Mouse (Mus musculus) forebrain, embryonic 10.5 days (tissue): ENCODE data around the gene Chrm3. TPM values are rescaled to one million over a fixed set of nuclear protein-coding genes. Genes with fewer than 3 reads are reported as not detected.

ENCODE experiments used
- DNase-seq: peaks from one replicate; pipeline ENCODE4 v3.0.0-alpha.2; 2017; ENCODE audit warnings: low spot score; ENCODE audit errors: extremely low spot score
- H3K27ac ChIP-seq: fragments of 300-500 bp; sonication (generic); 2 replicates; pipeline ENCODE4 v1.5.1; 2016; ENCODE audit warnings: mild to moderate bottlenecking
- H3K27me3 ChIP-seq: fragments of 300-500 bp; sonication (generic); 2 replicates; pipeline ENCODE4 v1.6.1; 2016; ENCODE audit warnings: mild to moderate bottlenecking; ENCODE audit not compliant: poor library complexity, severe bottlenecking
- H3K36me3 ChIP-seq: fragments of 300-500 bp; sonication (generic); replicated peaks from 2 replicates; pipeline ENCODE4 v1.6.1; 2016; ENCODE audit warnings: mild to moderate bottlenecking, moderate library complexity
- H3K4me1 ChIP-seq: fragments of 300-500 bp; sonication (generic); 2 replicates; pipeline ENCODE4 v1.6.1; 2016
- H3K4me3 ChIP-seq: fragments of 300-500 bp; sonication (generic); 2 replicates; pipeline ENCODE4 v1.5.1; 2016; ENCODE audit warnings: mild to moderate bottlenecking, moderate library complexity
- H3K9me3 ChIP-seq: fragments of 300-500 bp; sonication (generic); 2 replicates; pipeline ENCODE4 v1.6.1; 2016; ENCODE audit warnings: mild to moderate bottlenecking, moderate library complexity
- WGBS: fragments of 180-500 bp; shearing (Covaris S2); methylation state at CpG from one replicate; pipeline ENCODE4 v1.1.7; 2016; 5-methylcytosine and 5-hydroxymethylcytosine counted together
- polyA plus RNA-seq: library from polyadenylated mRNA; unstranded; fragments of >200 nt; fragmentation: Nextera tagmentation; extraction: Ambion mirVana; gene quantifications from 2 replicates; pipeline ENCODE4 v1.2.1, GENCODE M21; 2016

Gene Chrm3
- polyA plus RNA-seq, 1 experiment from 2014 or later: not detected

DNA sequence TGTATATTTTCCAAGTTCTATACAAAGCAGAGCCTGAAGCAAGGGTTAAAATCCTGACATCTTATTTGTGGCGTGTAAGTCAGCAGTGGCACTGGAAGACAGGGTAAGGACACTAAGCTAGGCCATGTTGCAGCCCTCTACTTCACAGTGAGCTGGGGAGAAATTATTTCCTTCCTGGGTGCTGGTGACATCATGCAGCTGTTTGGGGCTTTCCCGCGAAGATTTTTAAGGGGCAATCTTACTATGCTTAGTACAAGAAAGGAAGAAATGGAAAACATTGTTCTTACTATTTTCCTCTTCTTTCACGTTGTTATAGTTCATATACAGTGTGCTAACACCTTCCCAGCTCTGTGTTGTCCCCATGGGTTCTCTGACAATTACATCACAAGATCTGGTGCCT lies 76.3 kb downstream of the Chrm3 start:
- no peak for DNase-seq
- no peak overlapping the region for H3K4me3 ChIP-seq
- H3K27ac ChIP-seq: no peak overlapping the region
- no peaks in the 10 kb centered on the region for H3K27me3 ChIP-seq
- no peaks in the 10 kb centered on the region for H3K9me3 ChIP-seq
- H3K36me3 ChIP-seq: no peaks in the 10 kb centered on the region
- H3K4me1 ChIP-seq: no peaks in the 10 kb centered on the region
- 86% methylated on average over 4 of the region's 4 CpGs for WGBS

DNA sequence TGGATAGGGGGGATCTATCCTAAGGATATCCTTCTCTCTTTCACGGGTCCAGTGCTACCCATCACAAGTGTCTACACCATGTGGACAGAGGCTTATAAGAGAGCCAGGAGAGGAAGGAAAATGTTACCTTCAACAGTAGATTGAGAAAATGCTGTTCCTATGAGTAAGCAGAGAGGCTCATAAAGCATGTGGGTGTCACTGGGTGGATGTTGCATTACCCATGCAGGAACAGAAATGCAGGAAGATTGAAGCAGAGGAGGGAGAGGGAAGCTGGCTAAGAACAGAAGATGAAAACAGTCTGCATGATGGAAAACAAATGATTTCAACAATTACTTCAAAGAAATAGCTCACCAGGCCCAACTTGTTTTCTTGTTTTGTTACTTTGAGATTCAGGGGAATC lies 85.7 kb downstream of the Chrm3 start:
- 76% methylated on average over 1 of the region's 1 CpGs for WGBS
- Histone ChIP-seq H3K27me3 (no peaks in the 10 kb centered on the region), H3K9me3 (no peaks in the 10 kb centered on the region), H3K36me3 (no peaks in the 10 kb centered on the region), H3K27ac (no peak overlapping the region), H3K4me1 (no peaks in the 10 kb centered on the region), H3K4me3 (no peak overlapping the region)
- no peak for DNase-seq

- no peak for DNase-seq
- H3K27ac ChIP-seq: no peak overlapping the region
- no peaks in the 10 kb centered on the region for H3K4me1 ChIP-seq
- no peaks in the 10 kb centered on the region for H3K27me3 ChIP-seq
- no peaks in the 10 kb centered on the region for H3K9me3 ChIP-seq
- no peak overlapping the region for H3K4me3 ChIP-seq
- 88% methylated on average over 3 of the region's 3 CpGs for WGBS
- no peaks in the 10 kb centered on the region for H3K36me3 ChIP-seq
These were observed 96.9 kb downstream of the Chrm3 start for GRCm38 (mm10) chr13:10263784-10264183.

DNA sequence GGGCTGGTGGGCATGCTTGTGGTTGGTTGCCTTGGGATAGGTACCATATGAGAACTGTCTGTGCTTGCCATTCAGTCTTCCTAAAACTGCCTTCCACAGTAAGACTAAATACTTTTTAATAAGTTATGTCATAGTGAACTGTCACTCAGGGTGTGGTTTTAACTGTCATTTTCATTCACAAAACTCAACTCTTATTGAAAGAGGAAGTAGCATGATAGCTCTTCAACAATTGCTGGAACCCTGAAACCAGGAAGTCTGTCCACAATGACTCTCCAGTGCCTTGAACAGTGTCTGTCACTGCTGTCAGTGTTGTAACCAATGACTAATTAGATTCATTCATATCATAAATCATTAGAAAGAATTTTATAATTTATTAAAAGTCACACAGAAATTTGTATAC lies 107.6 kb downstream of the Chrm3 start:
- H3K9me3 ChIP-seq: no peaks in the 10 kb centered on the region
- DNase-seq: no peak
- no peak overlapping the region for H3K27ac ChIP-seq
- H3K4me1 ChIP-seq: no peaks in the 10 kb centered on the region
- no peaks in the 10 kb centered on the region for H3K27me3 ChIP-seq
- no peaks in the 10 kb centered on the region for H3K36me3 ChIP-seq
- no peak overlapping the region for H3K4me3 ChIP-seq

DNA sequence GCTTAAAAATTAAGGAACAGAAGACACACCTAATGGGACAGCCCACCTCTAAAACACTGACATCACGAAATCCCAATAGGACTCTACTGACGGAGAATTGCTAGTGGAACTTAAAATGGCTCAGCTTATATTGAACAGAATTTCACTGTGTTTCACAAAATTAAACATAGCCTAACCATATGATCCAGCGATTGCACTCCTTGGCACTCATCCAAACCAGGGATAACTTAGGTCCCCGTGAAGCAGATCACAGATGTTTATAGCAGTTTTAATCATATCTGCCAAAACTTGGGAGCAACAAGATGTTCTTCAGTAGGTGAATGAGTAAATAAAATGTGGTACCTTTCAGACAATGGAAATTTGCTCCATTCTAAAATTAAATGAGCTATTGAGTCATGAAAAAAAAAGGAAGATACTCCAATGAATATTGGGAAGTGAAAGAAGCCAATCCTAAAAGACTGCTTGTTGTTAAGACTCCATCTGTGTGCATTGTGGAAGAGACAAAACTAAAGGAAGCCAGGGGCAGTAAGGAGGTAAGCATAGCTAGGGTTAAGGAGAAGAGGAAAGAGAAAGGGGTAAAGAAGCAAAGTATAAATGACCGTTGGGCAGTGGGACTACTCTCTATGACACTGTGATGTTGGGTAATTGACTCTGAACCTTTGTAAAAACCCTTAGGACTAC lies 109.0 kb downstream of the Chrm3 start:
- 91% methylated on average over 5 of the region's 5 CpGs for WGBS
- H3K27me3 ChIP-seq: no peaks in the 10 kb centered on the region
- no peaks in the 10 kb centered on the region for H3K9me3 ChIP-seq
- H3K4me1 ChIP-seq: no peaks in the 10 kb centered on the region
- no peaks in the 10 kb centered on the region for H3K36me3 ChIP-seq
- DNase-seq: no peak
- no peak overlapping the region for H3K4me3 ChIP-seq
- no peak overlapping the region for H3K27ac ChIP-seq

- Histone ChIP-seq H3K9me3 (no peaks in the 10 kb centered on the region), H3K4me3 (no peak overlapping the region), H3K27me3 (no peaks in the 10 kb centered on the region), H3K36me3 (no peaks in the 10 kb centered on the region), H3K4me1 (no peaks in the 10 kb centered on the region), H3K27ac (no peak overlapping the region)
- 69% methylated on average over 1 of the region's 1 CpGs for WGBS
- no peak for DNase-seq
These were observed 116.2 kb downstream of the Chrm3 start for GRCm38 (mm10) chr13:10244243-10244998.

- 88% methylated on average over 3 of the region's 3 CpGs for WGBS
These were observed 120.4 kb downstream of the Chrm3 start for GRCm38 (mm10) chr13:10240238-10240637.

GRCm38 (mm10) chr13:10239825-10240224 lies 120.8 kb downstream of the Chrm3 start:
- Histone ChIP-seq H3K4me1 (no peaks in the 10 kb centered on the region), H3K36me3 (no peaks in the 10 kb centered on the region), H3K9me3 (no peaks in the 10 kb centered on the region), H3K27ac (no peak overlapping the region), H3K27me3 (no peaks in the 10 kb centered on the region), H3K4me3 (no peak overlapping the region)
- no peak for DNase-seq
- 88% methylated on average over 4 of the region's 4 CpGs for WGBS

More at GRCm38 (mm10) chr13:10240238-10240637, 120.4 kb downstream of the Chrm3 start:
- no peak overlapping the region for H3K4me3 ChIP-seq
- H3K4me1 ChIP-seq: no peaks in the 10 kb centered on the region
- DNase-seq: no peak
- no peaks in the 10 kb centered on the region for H3K27me3 ChIP-seq
- H3K9me3 ChIP-seq: no peaks in the 10 kb centered on the region
- no peak overlapping the region for H3K27ac ChIP-seq
- H3K36me3 ChIP-seq: no peaks in the 10 kb centered on the region

GRCm38 (mm10) chr13:10237616-10238015 lies 123.0 kb downstream of the Chrm3 start:
- Histone ChIP-seq H3K27me3 (no peaks in the 10 kb centered on the region), H3K4me1 (no peaks in the 10 kb centered on the region), H3K36me3 (no peaks in the 10 kb centered on the region), H3K4me3 (no peak overlapping the region), H3K27ac (no peak overlapping the region), H3K9me3 (no peaks in the 10 kb centered on the region)
- 78% methylated on average over 2 of the region's 2 CpGs for WGBS
- no peak for DNase-seq

DNA sequence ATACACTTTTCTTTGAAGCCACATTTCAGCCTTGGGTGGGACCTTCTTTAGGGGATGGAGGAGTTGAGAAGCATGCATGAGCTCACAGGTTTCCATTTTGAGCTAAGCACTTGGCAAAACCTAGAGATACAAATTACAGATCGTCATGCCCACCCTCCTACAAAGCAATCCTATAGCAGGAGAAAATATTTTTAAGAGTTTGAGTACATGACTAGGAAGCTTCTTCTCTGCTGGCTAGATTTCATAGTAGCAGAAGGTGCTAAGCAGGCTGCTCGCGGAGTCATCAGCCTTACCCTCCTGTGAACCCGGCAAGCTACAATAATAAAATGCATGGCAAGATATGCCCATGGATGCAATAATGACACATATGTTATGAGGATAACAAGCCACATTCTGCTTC lies 124.4 kb downstream of the Chrm3 start:
- H3K4me1 ChIP-seq: no peaks in the 10 kb centered on the region
- no peak overlapping the region for H3K4me3 ChIP-seq
- H3K27me3 ChIP-seq: no peaks in the 10 kb centered on the region
- DNase-seq: no peak
- H3K36me3 ChIP-seq: no peaks in the 10 kb centered on the region
- WGBS: 95% methylated on average over 4 of the region's 4 CpGs
- H3K27ac ChIP-seq: no peak overlapping the region
- H3K9me3 ChIP-seq: no peaks in the 10 kb centered on the region

DNA sequence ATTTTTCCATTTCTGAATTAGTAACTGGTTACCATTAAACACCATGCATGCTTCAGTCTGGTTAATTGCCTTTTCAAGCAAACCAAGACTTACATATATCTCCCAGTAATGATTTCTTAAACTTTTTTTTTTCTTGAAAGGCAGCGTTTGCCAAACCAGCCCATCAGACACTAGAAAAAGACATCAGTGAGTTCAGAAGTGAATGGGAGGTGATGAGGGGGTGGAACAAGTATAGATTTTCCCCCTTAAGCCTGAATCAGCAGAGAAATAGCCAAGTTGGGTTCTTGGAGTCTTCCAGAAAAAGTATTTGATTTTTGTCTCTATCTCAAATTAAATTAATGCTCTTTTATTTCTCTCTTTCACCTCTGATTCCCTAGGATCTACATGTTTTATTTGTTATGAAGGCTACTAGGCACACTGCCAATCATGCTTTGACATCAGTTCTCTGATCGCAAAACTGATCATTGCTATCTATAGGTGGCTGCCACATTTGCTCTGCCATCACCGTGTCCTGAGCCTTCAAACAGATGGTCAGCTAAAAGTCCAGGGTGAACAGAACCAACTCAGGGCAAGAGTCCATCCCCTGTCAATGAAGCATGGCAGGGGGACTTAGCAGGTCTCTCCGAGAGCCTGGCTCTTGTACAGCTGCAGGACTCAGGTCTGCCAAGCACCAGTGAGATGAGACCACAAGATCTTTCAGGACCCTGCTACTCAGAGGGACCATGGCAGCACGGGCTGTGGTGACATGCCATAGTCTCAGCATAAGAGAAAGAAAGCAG lies 125.1 kb downstream of the Chrm3 start:
- Histone ChIP-seq H3K27ac (no peak overlapping the region), H3K4me3 (no peak overlapping the region), H3K27me3 (no peaks in the 10 kb centered on the region), H3K36me3 (no peaks in the 10 kb centered on the region), H3K9me3 (no peaks in the 10 kb centered on the region), H3K4me1 (no peaks in the 10 kb centered on the region)
- WGBS: 84% methylated on average over 5 of the region's 5 CpGs
- DNase-seq: no peak

DNA sequence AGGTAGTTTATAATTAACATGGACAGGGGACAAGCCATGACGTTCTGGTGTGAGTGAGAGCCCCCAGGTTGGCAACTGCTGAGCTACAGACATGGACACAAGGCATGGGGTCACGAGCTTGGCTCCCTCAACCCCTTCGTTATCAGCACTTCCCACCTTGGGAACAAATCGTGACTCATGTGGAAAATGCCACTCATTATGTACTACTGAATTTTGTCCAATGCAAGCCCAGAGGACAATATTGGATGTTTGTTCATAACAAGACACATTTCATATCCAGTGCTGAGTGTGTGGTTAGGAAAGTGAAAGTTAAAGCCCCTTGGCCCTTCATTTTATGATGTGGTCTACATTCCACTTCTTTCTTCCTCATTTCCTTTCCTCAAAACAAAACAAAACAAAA lies 140.2 kb downstream of the Chrm3 start:
- WGBS: 76% methylated on average over 4 of the region's 4 CpGs
- H3K27me3 ChIP-seq: no peaks in the 10 kb centered on the region

GRCm38 (mm10) chr13:10212112-10212511 lies 148.5 kb downstream of the Chrm3 start:
- Histone ChIP-seq H3K27me3 (no peaks in the 10 kb centered on the region), H3K9me3 (no peaks in the 10 kb centered on the region), H3K36me3 (no peaks in the 10 kb centered on the region), H3K4me3 (no peak overlapping the region), H3K4me1 (no peaks in the 10 kb centered on the region), H3K27ac (no peak overlapping the region)
- DNase-seq: no peak
- 85% methylated on average over 2 of the region's 2 CpGs for WGBS

More for the DNA sequence above, 140.2 kb downstream of the Chrm3 start:
- H3K9me3 ChIP-seq: no peaks in the 10 kb centered on the region
- H3K36me3 ChIP-seq: no peaks in the 10 kb centered on the region
- DNase-seq: no peak
- no peak overlapping the region for H3K27ac ChIP-seq
- no peak overlapping the region for H3K4me3 ChIP-seq
- H3K4me1 ChIP-seq: no peaks in the 10 kb centered on the region
